Mouse (Mus musculus): Measurements from ENCODE around the gene Dock10.

- TF ChIP-seq CTCF (IDR thresholded peaks at IDR 0.05) (no peak), POLR2A (IDR thresholded peaks at IDR 0.05; ENCODE audit: insufficient read depth, low read depth, low read length) (no peak)
Measured at GRCm38 (mm10) chr1:80633536-80633935, 124.8 kb downstream of the Dock10 start.

Data from heart, adult 2 months (tissue).